Mouse (Mus musculus) hindbrain, embryonic 11.5 days (tissue): Measurements from ENCODE around the gene Ccdc13. TPM values are rescaled to one million over a fixed set of nuclear protein-coding genes. Genes with fewer than 3 reads are reported as not detected.

ENCODE experiments used
- ATAC-seq: fragments of 200-750 bp; cut with Nextera tagmentation; 2 replicates; pipeline ENCODE4 v1.8.0; 2017; ENCODE audit warnings: mild to moderate bottlenecking, moderate TSS enrichment, moderate library complexity; ENCODE audit not compliant: low FRiP score
- DNase-seq: peaks from one replicate; pipeline ENCODE4 v3.0.0-alpha.2; 2015; ENCODE audit warnings: low spot score
- H3K27ac ChIP-seq: fragments of 300-500 bp; sonication (generic); 2 replicates; pipeline ENCODE4 v1.5.1; 2014; ENCODE audit warnings: mild to moderate bottlenecking, low read depth, low read length
- H3K27me3 ChIP-seq: fragments of 300-500 bp; sonication (generic); 2 replicates; pipeline ENCODE4 v1.6.1; 2014; ENCODE audit warnings: mild to moderate bottlenecking, low read length, moderate library complexity, mixed read lengths; ENCODE audit not compliant: control insufficient read depth, insufficient read depth
- H3K36me3 ChIP-seq: fragments of 300-500 bp; sonication (generic); 2 replicates; pipeline ENCODE4 v1.6.1; 2014; ENCODE audit warnings: mild to moderate bottlenecking, low read length, moderate library complexity, mixed read lengths; ENCODE audit not compliant: control insufficient read depth, insufficient read depth
- H3K4me1 ChIP-seq: fragments of 300-500 bp; sonication (generic); replicated peaks from 2 replicates; pipeline ENCODE4 v1.6.1; 2014; ENCODE audit warnings: low read length, mixed read lengths; ENCODE audit not compliant: control insufficient read depth, insufficient read depth
- H3K4me2 ChIP-seq: fragments of 300-500 bp; sonication (generic); replicated peaks from 2 replicates; pipeline ENCODE4 v1.6.1; 2014; ENCODE audit warnings: mild to moderate bottlenecking, low read depth, low read length
- H3K4me3 ChIP-seq: fragments of 300-500 bp; sonication (generic); 2 replicates; pipeline ENCODE4 v1.5.1; 2014; ENCODE audit warnings: low read depth, low read length
- H3K9ac ChIP-seq: fragments of 300-500 bp; sonication (generic); 2 replicates; pipeline ENCODE4 v1.6.1; 2014; ENCODE audit warnings: low read depth, low read length
- H3K9me3 ChIP-seq: fragments of 300-500 bp; sonication (generic); 2 replicates; pipeline ENCODE4 v1.6.1; 2016; ENCODE audit warnings: low read length; ENCODE audit not compliant: control insufficient read depth
- WGBS: fragments of 180-500 bp; shearing (Covaris S2); extraction: QIAGEN DNeasy Blood & Tissue Kit; methylation state at CpG from one replicate; pipeline ENCODE4 v1.1.7; 2014; 5-methylcytosine and 5-hydroxymethylcytosine counted together
- polyA plus RNA-seq: library from polyadenylated mRNA; unstranded; fragments of >200 nt; fragmentation: Nextera tagmentation; extraction: Ambion mirVana; gene quantifications from 2 replicates; pipeline ENCODE4 v1.2.1, GENCODE M21; 2014

The Ccdc13 gene
- polyA plus RNA-seq, 1 experiment from 2014 or later, result 2.4 TPM

DNA sequence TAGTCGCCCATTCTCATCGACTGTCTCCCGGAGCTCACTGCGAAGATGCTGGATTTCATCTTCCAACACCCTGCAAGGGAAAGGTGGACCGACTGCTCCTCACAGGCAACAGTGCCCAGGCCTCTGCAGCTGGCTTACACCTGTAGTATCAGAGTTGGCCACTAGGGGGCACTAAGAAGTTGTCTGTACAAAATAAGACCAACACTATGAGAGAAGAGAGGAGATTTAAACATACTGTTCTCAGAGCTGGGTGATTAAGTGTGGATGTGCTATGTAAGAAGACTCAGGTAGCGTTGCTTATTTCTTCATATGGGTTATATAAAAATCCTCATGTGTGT lies 8.3 kb downstream of the Ccdc13 start:
- 0 out of 2 replicates have a peak, but pooled peaks have one; percentile 12 for ATAC-seq
- Histone ChIP-seq H3K9ac (no peak overlapping the region), H3K36me3 (no peaks in the 10 kb centered on the region), H3K4me3 (no peak overlapping the region), H3K27me3 (no peaks in the 10 kb centered on the region), H3K4me2 (no peak overlapping the region), H3K9me3 (no peaks in the 10 kb centered on the region), H3K27ac (no peak overlapping the region), H3K4me1 (no peaks in the 10 kb centered on the region)
- DNase-seq, result peak; percentile 89
- 31% methylated on average over 6 of the region's 6 CpGs for WGBS

DNA sequence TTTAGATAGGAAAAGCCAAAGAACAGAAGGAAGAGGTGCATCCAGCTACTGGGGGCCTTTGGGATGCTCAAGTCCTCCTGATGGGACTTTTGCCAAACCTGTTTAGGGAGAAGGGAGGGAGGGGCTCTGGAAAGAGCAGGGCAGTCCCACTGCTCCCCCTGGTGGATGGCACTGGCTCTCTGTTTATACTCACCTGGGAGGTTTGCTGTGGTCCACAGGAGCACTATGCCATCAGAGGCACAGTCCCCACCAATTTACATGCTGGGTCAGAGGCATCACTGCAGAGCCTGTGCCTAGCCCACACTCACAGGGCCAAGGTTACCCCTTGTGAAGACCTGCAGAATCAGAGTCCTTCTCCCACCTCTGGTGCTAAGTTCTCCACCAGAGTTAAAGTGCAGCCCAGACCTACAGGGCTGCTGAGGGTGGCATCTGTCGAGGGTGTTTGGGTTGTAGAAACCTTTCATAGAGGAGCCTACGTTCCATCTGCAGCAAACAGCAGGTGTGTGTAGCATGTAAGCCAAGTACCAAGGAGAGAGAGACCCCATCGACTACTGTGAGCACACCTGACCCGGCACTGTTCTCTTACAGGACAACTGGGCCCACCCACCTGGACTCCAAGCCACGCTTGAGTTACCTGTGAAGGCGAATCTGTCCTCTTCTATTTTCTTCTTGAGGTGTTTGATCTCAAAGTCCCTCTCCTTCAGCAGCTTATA lies 8.9 kb downstream of the Ccdc13 start:
- Histone ChIP-seq H3K4me3 (no peak overlapping the region), H3K4me1 (no peaks in the 10 kb centered on the region), H3K27me3 (no peaks in the 10 kb centered on the region), H3K27ac (no peak overlapping the region), H3K9ac (no peak overlapping the region), H3K36me3 (no peaks in the 10 kb centered on the region), H3K4me2 (no peak overlapping the region), H3K9me3 (no peaks in the 10 kb centered on the region)
- ATAC-seq (peak; percentile 49; the same call in 1 of the 2 replicates), DNase-seq (no peak)
- WGBS, result 83% methylated on average over 6 of the region's 6 CpGs

DNA sequence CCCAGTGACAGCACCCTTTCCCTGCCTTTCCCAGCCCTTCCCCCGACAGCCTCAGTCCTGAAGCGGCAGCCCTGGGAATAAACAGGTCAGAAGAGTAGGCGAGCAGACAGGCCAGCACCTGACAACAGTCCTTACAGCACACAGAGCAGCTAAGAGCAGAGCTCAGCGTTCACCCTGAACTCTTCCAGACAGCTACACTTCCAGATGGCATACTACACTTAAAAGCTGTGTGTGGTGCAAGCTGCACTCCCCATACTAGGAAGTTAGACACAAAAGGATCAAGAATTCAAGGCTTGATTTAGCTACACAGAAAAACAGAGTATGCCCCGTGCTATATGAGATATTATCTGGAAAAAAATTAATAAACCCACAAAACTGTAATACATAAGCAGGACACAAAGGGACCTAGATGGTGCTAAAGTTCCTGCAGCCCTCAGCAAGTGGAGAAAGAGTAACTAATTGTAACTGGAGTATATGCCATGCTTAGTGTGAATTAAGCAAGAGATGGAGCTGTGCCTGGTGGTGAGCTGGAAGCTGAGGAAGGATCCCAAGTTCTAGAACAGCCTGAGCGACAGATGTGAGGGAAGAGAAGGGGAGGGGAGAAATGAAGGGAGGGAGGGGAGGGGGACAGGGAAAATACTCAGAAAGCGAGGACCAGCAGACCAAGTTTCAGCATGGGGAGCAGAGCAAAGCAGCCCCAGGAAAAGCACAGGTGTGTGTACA lies 9.8 kb downstream of the Ccdc13 start:
- Histone ChIP-seq H3K9me3 (no peaks in the 10 kb centered on the region), H3K27me3 (no peaks in the 10 kb centered on the region), H3K4me3 (no peak overlapping the region), H3K9ac (no peak overlapping the region), H3K4me2 (no peak overlapping the region), H3K4me1 (no peaks in the 10 kb centered on the region), H3K36me3 (no peaks in the 10 kb centered on the region), H3K27ac (no peak overlapping the region)
- ATAC-seq (no peak), DNase-seq (no peak)
- WGBS, result 75% methylated on average over 7 of the region's 7 CpGs

DNA sequence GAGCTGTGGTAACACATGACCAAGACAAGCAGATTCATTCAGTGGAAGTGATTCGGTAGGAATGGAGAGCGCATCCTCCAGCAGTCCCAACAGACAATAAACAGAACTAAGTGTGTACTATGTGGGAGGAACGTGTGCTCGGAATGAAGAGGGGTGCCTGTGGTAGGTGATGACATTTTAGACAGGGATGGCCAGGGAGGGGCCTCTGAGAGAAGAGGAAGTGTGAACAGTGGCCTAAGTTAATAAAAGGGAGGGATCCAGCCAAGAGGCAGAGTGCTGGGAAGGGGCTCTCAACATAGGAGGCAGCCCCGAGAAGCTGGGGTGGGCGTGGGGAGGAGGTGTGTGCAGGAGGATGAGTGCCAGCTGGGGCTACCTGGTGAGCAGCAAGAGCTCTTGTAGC lies 10.9 kb downstream of the Ccdc13 start:
- H3K9me3 ChIP-seq, result no peaks in the 10 kb centered on the region
- no peaks in the 10 kb centered on the region for H3K27me3 ChIP-seq
- no peak overlapping the region for H3K9ac ChIP-seq
- H3K4me3 ChIP-seq, result no peak overlapping the region
- no peak overlapping the region for H3K27ac ChIP-seq
- no peak for ATAC-seq
- H3K4me2 ChIP-seq, result no peak overlapping the region
- no peak for DNase-seq
- WGBS, result 78% methylated on average over 6 of the region's 6 CpGs
- H3K4me1 ChIP-seq, result no peaks in the 10 kb centered on the region
- no peaks in the 10 kb centered on the region for H3K36me3 ChIP-seq

DNA sequence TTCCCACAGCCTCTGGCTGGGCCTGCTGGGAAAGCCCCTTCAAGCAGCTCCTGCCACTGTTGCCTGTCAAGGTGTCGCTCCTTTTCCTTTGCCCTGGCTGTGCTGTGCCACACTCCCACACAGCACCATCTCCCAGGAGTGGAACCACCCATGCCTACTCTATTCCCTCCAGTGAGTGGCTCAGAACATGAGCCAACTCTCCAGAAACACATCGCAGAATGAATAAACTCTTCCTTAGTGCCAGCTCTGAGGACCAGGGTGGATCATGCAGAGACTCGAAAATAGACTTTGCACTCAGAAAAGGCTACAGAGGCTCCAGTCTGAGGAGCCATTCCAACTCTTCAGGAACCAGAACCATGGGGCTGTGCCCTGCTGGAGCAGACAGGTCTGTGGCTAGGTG lies 12.9 kb downstream of the Ccdc13 start:
- Histone ChIP-seq H3K9ac (no peak overlapping the region), H3K9me3 (no peaks in the 10 kb centered on the region), H3K27ac (no peak overlapping the region), H3K4me1 (no peaks in the 10 kb centered on the region), H3K27me3 (no peaks in the 10 kb centered on the region), H3K4me3 (no peak overlapping the region), H3K4me2 (no peak overlapping the region), H3K36me3 (no peaks in the 10 kb centered on the region)
- ATAC-seq (no peak), DNase-seq (no peak)
- 86% methylated on average over 3 of the region's 3 CpGs for WGBS

DNA sequence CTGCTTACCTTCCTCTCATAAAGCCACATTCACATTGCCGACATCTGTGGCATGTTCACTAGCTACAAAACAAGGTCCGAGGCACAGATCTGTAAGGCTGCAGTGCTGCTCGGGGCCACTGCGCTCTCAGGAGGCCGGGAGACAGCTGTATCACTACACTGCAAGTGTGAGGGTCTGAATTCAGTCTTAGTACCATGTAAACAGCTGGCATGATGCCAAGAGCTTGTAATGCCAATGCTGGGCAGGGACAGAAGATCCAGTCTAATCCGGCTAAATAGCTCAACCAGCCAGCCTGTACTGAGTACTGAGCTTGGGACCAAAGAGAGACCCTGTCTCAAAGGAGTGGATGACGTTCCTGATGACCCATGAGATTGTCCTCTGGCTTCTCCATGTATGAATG lies 15.3 kb downstream of the Ccdc13 start:
- no peaks in the 10 kb centered on the region for H3K9me3 ChIP-seq
- WGBS, result 88% methylated on average over 7 of the region's 7 CpGs
- H3K4me3 ChIP-seq, result no peak overlapping the region
- H3K27me3 ChIP-seq, result no peaks in the 10 kb centered on the region
- no peak overlapping the region for H3K4me2 ChIP-seq
- H3K36me3 ChIP-seq, result no peaks in the 10 kb centered on the region
- H3K27ac ChIP-seq, result no peak overlapping the region
- no peak overlapping the region for H3K9ac ChIP-seq
- ATAC-seq (no peak), DNase-seq (no peak)
- no peaks in the 10 kb centered on the region for H3K4me1 ChIP-seq

DNA sequence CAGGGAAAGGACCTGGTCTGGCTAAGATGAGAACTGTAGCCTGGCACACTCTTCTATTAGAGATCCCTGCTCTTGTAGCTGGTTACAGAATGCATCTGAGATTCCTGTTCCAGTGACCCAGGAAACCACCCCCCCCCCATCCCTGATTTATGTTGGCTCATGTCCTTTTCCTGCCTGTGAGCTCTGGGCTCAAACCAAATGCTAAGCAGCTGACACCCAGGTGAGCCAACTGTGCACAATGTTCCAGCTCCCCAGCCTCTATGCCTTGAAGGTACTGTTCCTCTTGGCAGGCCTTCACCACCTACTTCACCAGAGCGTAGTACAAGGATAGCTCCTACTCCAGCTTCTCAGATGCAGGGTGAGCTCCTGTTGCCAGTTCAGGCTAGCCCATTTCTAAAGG lies 16.2 kb downstream of the Ccdc13 start:
- Histone ChIP-seq H3K27ac (no peak overlapping the region), H3K36me3 (no peaks in the 10 kb centered on the region), H3K9ac (no peak overlapping the region), H3K9me3 (no peaks in the 10 kb centered on the region), H3K4me3 (no peak overlapping the region), H3K4me1 (no peaks in the 10 kb centered on the region), H3K4me2 (no peak overlapping the region), H3K27me3 (no peaks in the 10 kb centered on the region)
- DNase-seq, result no peak
- ATAC-seq, result no peak
- 100% methylated on average over 1 of the region's 1 CpGs for WGBS

DNA sequence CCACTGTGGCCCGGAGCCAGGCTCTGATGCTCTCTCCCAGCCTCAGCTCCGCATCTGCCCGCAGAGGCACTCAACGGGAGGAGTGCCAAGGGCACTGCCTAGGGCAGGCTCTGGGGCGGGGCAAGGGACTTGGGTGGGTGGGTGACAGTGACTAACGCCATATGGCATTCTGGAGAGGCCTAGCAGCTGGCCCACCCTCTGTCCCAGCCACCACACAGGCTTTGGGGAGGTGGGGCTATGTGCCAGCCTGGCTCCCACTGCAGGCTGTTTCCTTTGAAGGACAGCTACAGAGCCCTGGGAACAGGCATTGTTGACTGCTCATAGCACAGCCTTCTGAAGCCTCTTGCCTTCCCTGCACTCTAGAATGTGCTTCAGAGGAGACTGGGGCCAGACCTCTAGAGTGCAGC lies 16.7 kb downstream of the Ccdc13 start:
- peak; percentile 30; the same call in 1 of the 2 replicates for ATAC-seq
- H3K4me1 ChIP-seq, result no peaks in the 10 kb centered on the region
- H3K9me3 ChIP-seq, result no peaks in the 10 kb centered on the region
- no peak overlapping the region for H3K9ac ChIP-seq
- H3K4me2 ChIP-seq, result no peak overlapping the region
- no peak overlapping the region for H3K4me3 ChIP-seq
- 70% methylated on average over 6 of the region's 6 CpGs for WGBS
- no peaks in the 10 kb centered on the region for H3K27me3 ChIP-seq
- DNase-seq, result no peak
- H3K27ac ChIP-seq, result no peak overlapping the region
- no peaks in the 10 kb centered on the region for H3K36me3 ChIP-seq

DNA sequence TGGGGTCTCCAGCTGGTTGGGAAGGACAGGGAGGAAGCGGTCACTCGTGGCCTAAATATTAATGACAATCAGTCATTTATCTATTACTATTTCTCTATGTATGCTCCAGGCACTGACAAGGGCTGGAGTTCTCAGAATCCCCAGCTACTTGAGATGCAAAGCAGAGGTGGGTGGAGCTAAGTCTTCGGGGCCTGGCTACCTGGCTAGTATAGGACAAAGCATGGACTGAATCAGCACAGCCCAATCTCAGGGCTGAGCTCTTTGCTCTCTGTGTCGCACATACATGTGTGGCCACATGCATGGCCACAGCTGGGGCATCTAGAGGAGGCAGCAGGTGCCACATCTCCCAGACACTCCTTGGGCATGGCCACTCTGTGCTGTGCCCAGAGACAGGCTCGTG lies 18.5 kb downstream of the Ccdc13 start:
- ATAC-seq, result no peak
- Histone ChIP-seq H3K27ac (no peak overlapping the region), H3K4me1 (no peaks in the 10 kb centered on the region), H3K4me3 (no peak overlapping the region), H3K27me3 (no peaks in the 10 kb centered on the region), H3K9me3 (no peaks in the 10 kb centered on the region), H3K4me2 (no peak overlapping the region), H3K36me3 (no peaks in the 10 kb centered on the region), H3K9ac (no peak overlapping the region)
- DNase-seq, result no peak
- WGBS, result 69% methylated on average over 5 of the region's 5 CpGs
